Mouse (Mus musculus) adrenal gland, postnatal 0 days (tissue): ENCODE results near the gene Uprt. TPM values are rescaled to one million over a fixed set of nuclear protein-coding genes. Genes with fewer than 3 reads are reported as not detected.

Source experiments
- polyA plus RNA-seq: library from polyadenylated mRNA; unstranded; fragments of >200 nt; fragmentation: Nextera tagmentation; extraction: Ambion mirVana; gene quantifications from 2 replicates; pipeline ENCODE4 v1.2.1, GENCODE M21; 2015

Gene Uprt
- polyA plus RNA-seq, result 0.80 and 1.1 TPM in 2 replicates

GRCm38 (mm10) chrX:104482572-104483443, at the start of gene Uprt:
Gene Uprt (plus strand): TSS chrX:104482818.

Other genes starting within 250 kb of the Uprt start
- gene Abcb7, start 69.0 kb upstream of the Uprt start, polyA plus RNA-seq, result 2.0 and 3.5 TPM in 2 replicates
- 2.3 and 4.1 TPM in 2 replicates for gene Zdhhc15, start 188.2 kb downstream of the Uprt start, polyA plus RNA-seq